Mouse (Mus musculus): Measurements from ENCODE around the gene Gm47289. TPM values are rescaled to one million over a fixed set of nuclear protein-coding genes. Genes with fewer than 3 reads are reported as not detected.

Gene Gm47289
- polyA plus RNA-seq, 1 experiment from 2014 or later, result not detected

DNA sequence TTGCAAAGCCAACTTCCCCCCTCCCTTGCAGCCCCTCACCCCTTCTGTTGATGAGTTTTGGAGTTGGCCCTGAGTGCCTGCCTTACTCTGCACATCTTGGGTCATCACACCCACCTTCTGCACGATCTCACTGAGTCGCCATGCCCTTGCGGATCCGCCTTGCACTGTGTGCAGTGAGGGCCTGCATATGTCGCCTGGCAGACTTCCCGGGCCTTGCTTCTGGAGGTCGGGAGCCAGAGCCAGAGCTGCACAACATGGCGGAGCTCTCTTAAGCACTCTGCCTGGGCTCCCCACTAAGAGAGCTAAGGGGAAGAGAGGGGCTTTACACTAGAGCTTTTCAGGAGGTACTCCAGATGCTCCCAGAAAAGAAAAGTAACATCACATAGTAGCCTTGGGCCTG lies 14.3 kb upstream of the Gm47289 start:
- Histone ChIP-seq H3K4me2 (replicated peaks) (no peak overlapping the region), H3K4me1 (no peaks in the 10 kb centered on the region), H3K9me3 (replicated peaks) (no peaks in the 10 kb centered on the region), H3K36me3 (no peaks in the 10 kb centered on the region), H3K9ac (no peak overlapping the region), H3K27me3 (no peaks in the 10 kb centered on the region), H3K27ac (no peak overlapping the region), H3K4me3 (no peak overlapping the region)
- 82% methylated on average over 8 of the region's 8 CpGs for WGBS
- ATAC-seq (ENCODE audit: low FRiP score), result no peak

DNA sequence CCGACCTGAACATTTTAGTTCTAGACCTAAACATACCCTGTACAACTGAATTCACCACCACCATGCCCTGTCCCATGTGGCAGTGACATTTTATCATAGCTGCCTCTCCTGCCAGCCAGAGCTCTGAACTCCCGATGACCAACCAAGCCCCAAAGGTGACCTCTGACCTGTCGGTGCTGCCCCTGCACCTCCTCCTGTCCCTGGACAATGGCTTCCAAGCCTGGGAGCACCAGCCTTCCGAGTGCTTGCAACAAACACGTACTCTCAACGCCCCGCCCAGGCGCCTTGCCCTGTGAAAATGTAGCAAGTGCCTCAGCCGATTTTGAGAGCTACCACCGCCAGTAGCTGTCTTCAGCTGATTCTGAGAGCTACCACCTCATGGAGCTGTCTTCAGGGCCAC lies 13.8 kb upstream of the Gm47289 start:
- Histone ChIP-seq H3K36me3 (no peaks in the 10 kb centered on the region), H3K4me1 (no peaks in the 10 kb centered on the region), H3K27me3 (no peaks in the 10 kb centered on the region), H3K27ac (no peak overlapping the region), H3K4me3 (no peak overlapping the region), H3K9ac (no peak overlapping the region), H3K4me2 (replicated peaks) (no peak overlapping the region), H3K9me3 (replicated peaks) (no peaks in the 10 kb centered on the region)
- WGBS, result 48% methylated on average over 10 of the region's 10 CpGs
- no peak for ATAC-seq (ENCODE audit: low FRiP score)

DNA sequence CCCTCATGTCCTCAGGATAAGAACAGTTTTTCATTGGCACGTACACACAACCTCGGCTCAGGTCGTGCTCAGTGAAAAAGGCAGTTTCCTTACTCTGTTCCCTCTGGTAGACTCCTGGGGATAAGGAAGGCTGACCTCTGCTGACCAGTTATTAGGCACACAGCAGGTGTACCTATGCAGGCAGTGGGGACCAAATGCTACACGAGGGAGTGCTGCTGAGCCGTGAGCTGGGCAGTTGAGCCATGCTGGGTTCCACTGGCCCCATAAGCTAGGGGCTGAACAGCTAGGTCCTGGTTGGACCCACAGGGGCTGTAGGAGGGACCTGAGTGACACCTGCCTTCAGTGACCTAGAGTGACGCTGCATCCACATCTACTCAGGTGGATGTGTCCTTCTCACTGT lies 13.3 kb upstream of the Gm47289 start:
- H3K4me2 ChIP-seq (replicated peaks), result no peak overlapping the region
- no peak overlapping the region for H3K27ac ChIP-seq
- 60% methylated on average over 6 of the region's 6 CpGs for WGBS
- no peaks in the 10 kb centered on the region for H3K4me1 ChIP-seq
- ATAC-seq (ENCODE audit: low FRiP score), result no peak
- H3K36me3 ChIP-seq, result no peaks in the 10 kb centered on the region
- H3K9ac ChIP-seq, result no peak overlapping the region
- no peaks in the 10 kb centered on the region for H3K9me3 ChIP-seq (replicated peaks)
- no peaks in the 10 kb centered on the region for H3K27me3 ChIP-seq
- H3K4me3 ChIP-seq, result no peak overlapping the region

DNA sequence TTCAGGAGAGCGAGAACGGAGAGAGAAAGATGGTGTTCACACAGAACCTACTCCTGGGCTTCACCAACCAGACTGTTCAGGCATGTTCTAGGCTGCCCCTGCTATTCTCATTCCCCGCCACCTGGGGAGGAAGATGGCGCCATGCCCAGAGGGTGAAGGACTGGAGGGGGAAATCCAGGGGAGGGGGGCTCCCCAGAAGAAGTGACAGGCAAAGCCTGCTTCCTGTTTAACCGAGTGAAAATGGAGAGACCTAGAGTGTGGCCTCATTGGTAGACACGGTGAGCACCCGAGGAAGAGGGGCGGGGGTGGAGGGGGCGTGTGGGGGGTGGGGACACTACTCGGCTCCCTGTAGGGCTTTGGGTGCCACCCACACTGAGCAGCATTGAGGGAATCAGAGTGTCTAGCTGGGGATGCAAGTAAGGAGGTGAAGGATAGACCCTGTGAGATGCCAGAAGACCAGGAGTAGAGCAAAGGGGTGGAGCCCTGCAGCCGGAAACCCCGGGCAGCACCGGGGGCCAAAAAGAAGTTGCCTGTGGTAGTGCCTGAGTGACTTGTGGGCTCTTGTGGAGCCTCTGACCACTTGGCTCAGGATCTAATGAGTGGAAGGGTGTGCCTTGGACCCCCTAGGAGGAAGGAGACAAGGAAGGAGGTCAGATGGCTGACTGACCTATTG lies 12.7 kb upstream of the Gm47289 start:
- Histone ChIP-seq H3K4me1 (no peaks in the 10 kb centered on the region), H3K9ac (no peak overlapping the region), H3K27ac (no peak overlapping the region), H3K4me3 (no peak overlapping the region), H3K9me3 (replicated peaks) (no peaks in the 10 kb centered on the region), H3K4me2 (replicated peaks) (no peak overlapping the region), H3K27me3 (no peaks in the 10 kb centered on the region), H3K36me3 (no peaks in the 10 kb centered on the region)
- WGBS, result 79% methylated on average over 13 of the region's 13 CpGs
- no peak for ATAC-seq (ENCODE audit: low FRiP score)

- Histone ChIP-seq H3K4me3 (no peak overlapping the region), H3K9ac (no peak overlapping the region), H3K27ac (no peak overlapping the region), H3K9me3 (replicated peaks) (no peaks in the 10 kb centered on the region), H3K36me3 (no peaks in the 10 kb centered on the region), H3K4me1 (no peaks in the 10 kb centered on the region), H3K4me2 (replicated peaks) (no peak overlapping the region), H3K27me3 (no peaks in the 10 kb centered on the region)
- ATAC-seq (ENCODE audit: low FRiP score), result no peak
- 22% methylated on average over 5 of the region's 5 CpGs for WGBS
Observed at GRCm38 (mm10) chr9:119149601-119150000, 9.4 kb upstream of the Gm47289 start.

DNA sequence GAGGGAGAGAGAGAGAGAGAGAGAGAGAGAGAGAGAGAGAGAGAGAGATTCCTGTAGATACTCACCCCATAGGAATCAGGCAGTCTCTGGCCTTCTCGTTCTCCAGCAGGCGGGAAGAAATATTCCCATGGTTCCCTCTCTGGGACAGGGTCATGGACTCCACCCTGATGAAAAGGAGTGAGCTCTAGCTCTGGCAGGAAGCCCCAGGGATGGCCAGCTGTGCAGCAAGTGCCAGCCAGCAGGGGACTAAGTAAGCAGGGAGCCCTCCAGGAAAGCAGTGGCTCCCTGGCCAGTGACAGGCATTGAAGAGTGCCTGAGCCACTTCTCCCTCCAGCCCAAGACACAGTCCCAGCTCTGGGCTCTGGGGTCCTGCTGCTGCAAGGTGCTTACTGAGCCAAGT lies 7.2 kb upstream of the Gm47289 start:
- no peaks in the 10 kb centered on the region for H3K36me3 ChIP-seq
- ATAC-seq (ENCODE audit: low FRiP score), result no peak
- H3K27ac ChIP-seq, result no peak overlapping the region
- no peak overlapping the region for H3K9ac ChIP-seq
- peaks cover 12% of the 10 kb centered on the region for H3K27me3 ChIP-seq
- no peak overlapping the region for H3K4me3 ChIP-seq
- no peaks in the 10 kb centered on the region for H3K4me1 ChIP-seq
- 61% methylated on average over 2 of the region's 2 CpGs for whole genome bisulfite sequencing
- H3K4me2 ChIP-seq (replicated peaks), result no peak overlapping the region
- no peaks in the 10 kb centered on the region for H3K9me3 ChIP-seq (replicated peaks)

- no peak for ATAC-seq (ENCODE audit: low FRiP score)
- 85% methylated on average over 8 of the region's 8 CpGs for WGBS
- no peak overlapping the region for H3K4me2 ChIP-seq (replicated peaks)
Observed at GRCm38 (mm10) chr9:119155416-119155815, 3.5 kb upstream of the Gm47289 start.

DNA sequence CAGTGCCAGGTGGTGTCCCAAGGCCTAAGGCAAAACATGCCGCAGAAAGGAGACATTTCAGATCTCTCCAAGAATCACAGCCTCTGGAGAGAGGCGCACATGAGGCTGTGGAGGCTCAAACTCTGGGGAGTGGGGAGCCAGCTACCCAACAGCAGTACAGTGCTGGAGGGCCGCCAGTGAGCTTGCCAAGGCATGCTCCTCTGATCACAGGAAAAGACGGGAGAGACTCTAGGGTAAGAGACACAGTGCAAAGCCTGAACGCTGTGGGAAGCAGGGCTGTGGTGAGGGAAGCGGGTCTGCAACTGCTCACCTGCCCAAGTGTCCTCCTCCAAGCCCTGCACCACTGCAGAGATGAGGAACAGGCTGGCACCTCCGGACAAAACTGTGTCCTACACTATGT lies 3.1 kb upstream of the Gm47289 start:
- Histone ChIP-seq H3K27me3 (peaks cover 19% of the 10 kb centered on the region), H3K4me2 (replicated peaks) (peak overlapping the region; percentile 70), H3K4me1 (no peaks in the 10 kb centered on the region), H3K9ac (no peak overlapping the region), H3K27ac (no peak overlapping the region), H3K4me3 (no peak overlapping the region), H3K36me3 (no peaks in the 10 kb centered on the region), H3K9me3 (replicated peaks) (no peaks in the 10 kb centered on the region)
- ATAC-seq (ENCODE audit: low FRiP score), result no peak; the same call in 1 of the 2 replicates
- 61% methylated on average over 7 of the region's 7 CpGs for WGBS

More at GRCm38 (mm10) chr9:119155416-119155815, 3.5 kb upstream of the Gm47289 start:
- peaks cover 19% of the 10 kb centered on the region for H3K27me3 ChIP-seq
- no peaks in the 10 kb centered on the region for H3K4me1 ChIP-seq
- H3K9me3 ChIP-seq (replicated peaks), result no peaks in the 10 kb centered on the region
- no peak overlapping the region for H3K9ac ChIP-seq
- no peaks in the 10 kb centered on the region for H3K36me3 ChIP-seq
- H3K4me3 ChIP-seq, result no peak overlapping the region
- no peak overlapping the region for H3K27ac ChIP-seq

GRCm38 (mm10) chr9:119156278-119157201 lies 2.4 kb upstream of the Gm47289 start, which contains the start of gene Acaa1b:
Acaa1b (minus strand) TSS chr9:119157093.
- WGBS, result 1% methylated on average over 62 of the region's 65 CpGs
- Histone ChIP-seq H3K36me3 (no peaks in the 10 kb centered on the region), H3K27me3 (peaks cover 19% of the 10 kb centered on the region), H3K4me3 (peak within 1 kb of the TSS; percentile 56), H3K27ac (no peak within 1 kb of the TSS), H3K9me3 (replicated peaks) (no peaks in the 10 kb centered on the region), H3K4me1 (no peaks in the 10 kb centered on the region), H3K4me2 (replicated peaks) (peak within 1 kb of the TSS; percentile 70), H3K9ac (peak within 1 kb of the TSS; percentile 62)
- peak; percentile 91 for ATAC-seq (ENCODE audit: low FRiP score)

DNA sequence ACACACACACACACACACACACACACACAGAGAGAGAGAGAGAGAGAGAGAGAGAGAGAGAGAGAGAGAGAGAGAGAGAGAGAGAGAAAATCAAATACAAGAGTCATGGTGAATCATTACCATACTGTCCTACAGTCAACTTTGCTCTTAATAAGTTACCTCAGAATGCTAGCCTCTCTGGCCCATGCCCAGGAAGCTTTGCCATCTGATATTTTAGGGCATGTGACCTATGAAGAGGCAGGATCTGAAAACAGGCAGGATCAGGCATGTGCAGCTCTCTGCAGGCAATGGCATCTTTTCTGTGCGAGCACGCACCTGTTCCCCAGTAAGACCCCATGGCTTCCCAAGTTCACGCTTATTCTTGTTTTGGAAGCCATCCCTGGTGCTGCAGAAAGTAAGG lies 1.7 kb downstream of the Gm47289 start:
- no peak overlapping the region for H3K4me2 ChIP-seq (replicated peaks)
- 87% methylated on average over 3 of the region's 3 CpGs for WGBS
- H3K27me3 ChIP-seq, result peaks cover 12% of the 10 kb centered on the region
- no peak overlapping the region for H3K9ac ChIP-seq
- H3K4me1 ChIP-seq, result no peaks in the 10 kb centered on the region
- no peak overlapping the region for H3K27ac ChIP-seq
- H3K9me3 ChIP-seq (replicated peaks), result no peaks in the 10 kb centered on the region
- H3K4me3 ChIP-seq, result no peak overlapping the region
- ATAC-seq (ENCODE audit: low FRiP score), result no peak
- no peaks in the 10 kb centered on the region for H3K36me3 ChIP-seq

DNA sequence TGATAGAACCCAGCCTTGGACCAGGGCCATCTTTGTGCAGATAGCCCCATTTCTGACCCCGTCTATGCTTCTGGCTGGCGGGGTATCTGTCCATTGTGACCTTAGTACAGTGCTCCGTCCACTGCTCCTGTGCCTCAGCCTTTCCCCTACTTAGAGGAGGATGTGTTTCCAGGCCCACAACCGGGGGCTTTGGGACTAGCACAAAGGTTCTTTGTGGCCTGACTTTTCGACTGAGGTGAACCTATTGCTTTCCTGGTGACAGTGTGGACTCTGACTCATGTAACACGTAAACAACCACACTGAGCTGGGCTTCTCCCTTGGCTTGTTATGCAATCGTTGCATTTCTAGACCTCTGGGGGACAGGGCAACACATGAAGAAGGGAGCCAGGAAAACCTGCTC lies 5.8 kb downstream of the Gm47289 start:
- Histone ChIP-seq H3K9ac (no peak overlapping the region), H3K4me1 (no peaks in the 10 kb centered on the region), H3K4me2 (replicated peaks) (no peak overlapping the region), H3K4me3 (no peak overlapping the region), H3K9me3 (replicated peaks) (no peaks in the 10 kb centered on the region), H3K36me3 (no peaks in the 10 kb centered on the region), H3K27ac (no peak overlapping the region), H3K27me3 (no peaks in the 10 kb centered on the region)
- ATAC-seq (ENCODE audit: low FRiP score), result no peak
- 91% methylated on average over 7 of the region's 7 CpGs for WGBS

DNA sequence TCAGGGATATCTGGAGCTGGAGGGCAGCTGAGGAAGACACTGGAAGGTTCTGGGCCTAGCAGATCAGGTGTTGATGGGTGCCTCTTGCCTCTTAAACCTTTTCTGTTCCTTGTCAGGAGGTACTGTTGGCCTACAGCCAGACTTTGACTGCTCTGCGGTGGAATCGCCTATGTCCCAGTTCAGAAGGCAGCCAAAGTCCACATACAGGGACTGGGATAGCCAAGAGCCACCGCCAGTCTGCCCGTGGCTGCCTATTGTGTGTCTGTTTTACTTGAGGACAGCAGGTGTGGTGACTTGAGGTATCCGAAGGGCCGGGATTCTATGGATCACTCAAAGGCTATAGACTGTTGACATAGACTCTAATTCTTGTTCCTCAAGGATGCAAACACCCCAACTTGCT lies 6.6 kb downstream of the Gm47289 start:
- Histone ChIP-seq H3K27me3 (no peaks in the 10 kb centered on the region), H3K27ac (no peak overlapping the region), H3K4me3 (no peak overlapping the region), H3K9ac (no peak overlapping the region), H3K4me2 (replicated peaks) (no peak overlapping the region), H3K9me3 (replicated peaks) (no peaks in the 10 kb centered on the region), H3K36me3 (no peaks in the 10 kb centered on the region), H3K4me1 (no peaks in the 10 kb centered on the region)
- no peak for ATAC-seq (ENCODE audit: low FRiP score)
- WGBS, result 92% methylated on average over 6 of the region's 6 CpGs
